Mouse (Mus musculus): Measurements from ENCODE around the gene Gm40193.

- no peak for TF ChIP-seq CTCF (IDR thresholded peaks at IDR 0.05; ENCODE audit: borderline replicate concordance, control insufficient read depth, extremely low read depth, insufficient read depth, low read length, poor library complexity)
- TF ChIP-seq POLR2A (IDR thresholded peaks at IDR 0.05; ENCODE audit: control insufficient read depth, extremely low read depth, insufficient read depth, low read length, poor library complexity), result no peak
These were observed 8.7 kb upstream of the Gm40193 start for GRCm38 (mm10) chr11:70541415-70541814.

Measured in thymus, adult 2 months (tissue).